ENCODE assay signal across 11 mouse cellular contexts in the genomic region with DNA sequence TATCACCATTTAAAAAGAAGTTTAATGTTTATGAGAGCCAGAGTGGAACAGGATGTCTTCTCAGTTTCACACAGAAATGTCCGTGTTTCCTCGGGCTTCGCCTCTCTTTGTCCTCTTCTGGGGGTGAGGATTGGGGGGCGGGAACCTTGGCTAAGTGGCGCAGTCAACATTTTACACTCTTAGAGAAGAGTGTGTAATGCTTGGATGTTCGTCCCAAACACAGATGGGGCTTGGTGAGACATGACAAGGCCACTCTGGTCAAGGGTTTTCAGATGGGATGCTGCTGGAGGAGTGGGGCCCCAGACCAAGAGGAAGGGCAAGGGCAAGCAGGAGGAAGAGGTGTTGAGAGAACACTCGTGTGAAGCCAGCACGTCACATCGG.
DNase-seq lines count a peak whose midpoint lies in the region; ATAC-seq and TF ChIP-seq lines count a peak whose summit lies in the region.
"Had no signal": no experiment of that assay in that cellular context is flagged by ENCODE, and none has a peak within 500 bp of the region (broad histone marks: within the 10 kb centered on the region; RNA-seq: fewer than 3 reads in every experiment).

No protein-coding gene starts in this region.

- no peak overlapping the region for H3K4me3 ChIP-seq in heart, embryonic 12.5 days
- no peak overlapping the region for H3K4me3 ChIP-seq in intestine, embryonic 14.5 days (ENCODE audit: low read depth, low read length)
- no peak overlapping the region for H3K4me3 ChIP-seq in intestine, embryonic 15.5 days (replicated peaks)
- no peak overlapping the region for H3K4me3 ChIP-seq in embryonic fibroblast, embryonic 13.5 days (ENCODE audit: insufficient read depth, low read length)
- H3K4me3 ChIP-seq in lung, postnatal 0 days (ENCODE audit: low read depth, low read length): no peak overlapping the region
- H3K4me3 ChIP-seq: embryonic facial prominence, embryonic 15.5 days; limb, embryonic 12.5 days had no signal

- no peaks in the 10 kb centered on the region for H3K27me3 ChIP-seq in heart, embryonic 12.5 days (replicated peaks)
- no peaks in the 10 kb centered on the region for H3K27me3 ChIP-seq in intestine, embryonic 14.5 days (replicated peaks; ENCODE audit: control insufficient read depth, insufficient read depth, low read length)
- H3K27me3 ChIP-seq in intestine, embryonic 15.5 days (replicated peaks): no peaks in the 10 kb centered on the region
- no peaks in the 10 kb centered on the region for H3K27me3 ChIP-seq in lung, postnatal 0 days (replicated peaks; ENCODE audit: insufficient read depth, low read length)
- H3K27me3 ChIP-seq: embryonic facial prominence, embryonic 15.5 days; limb, embryonic 12.5 days had no signal

- H3K9ac ChIP-seq in heart, embryonic 12.5 days: no peak overlapping the region
- no peak overlapping the region for H3K9ac ChIP-seq in intestine, embryonic 14.5 days (ENCODE audit: low read length)
- H3K9ac ChIP-seq in intestine, embryonic 15.5 days: no peak overlapping the region
- no peak overlapping the region for H3K9ac ChIP-seq in lung, postnatal 0 days (replicated peaks; ENCODE audit: low read depth)
- H3K9ac ChIP-seq: embryonic facial prominence, embryonic 15.5 days; limb, embryonic 12.5 days had no signal

- no peaks in the 10 kb centered on the region for H3K36me3 ChIP-seq in heart, embryonic 12.5 days
- no peaks in the 10 kb centered on the region for H3K36me3 ChIP-seq in intestine, embryonic 14.5 days (ENCODE audit: control insufficient read depth, insufficient read depth, low read length)
- no peaks in the 10 kb centered on the region for H3K36me3 ChIP-seq in intestine, embryonic 15.5 days
- no peaks in the 10 kb centered on the region for H3K36me3 ChIP-seq in lung, postnatal 0 days (ENCODE audit: insufficient read depth, low read length)
- H3K36me3 ChIP-seq: embryonic facial prominence, embryonic 15.5 days; G1E; limb, embryonic 12.5 days had no signal

- H3K4me2 ChIP-seq in heart, embryonic 12.5 days: no peak overlapping the region
- no peak overlapping the region for H3K4me2 ChIP-seq in intestine, embryonic 14.5 days (ENCODE audit: low read length)
- H3K4me2 ChIP-seq in intestine, embryonic 15.5 days (replicated peaks): no peak overlapping the region
- peak overlapping the region; percentile 29; the same call in 1 of the 2 replicates for H3K4me2 ChIP-seq in lung, postnatal 0 days (replicated peaks; ENCODE audit: low read depth, low read length)
- H3K4me2 ChIP-seq: limb, embryonic 12.5 days had no signal

- no peak for DNase-seq in heart, postnatal 14 days
- DNase-seq in intestine, embryonic 14.5 days (ENCODE audit: low spot score): no peak
- DNase-seq in lung, postnatal 0 days (ENCODE audit: low spot score): peak; percentile 54
- DNase-seq in layer of hippocampus, adult 11-12 months (ENCODE audit: low spot score): no peak

- no peak for TF ChIP-seq CTCF in embryonic fibroblast, embryonic 13.5 days (IDR thresholded peaks at IDR 0.05; ENCODE audit: borderline replicate concordance, insufficient read depth, low read length)
- TF ChIP-seq CTCF in lung, postnatal 0 days (IDR thresholded peaks at IDR 0.05): no peak

- peaks cover 25% of the 10 kb centered on the region for H3K4me1 ChIP-seq in heart, embryonic 12.5 days (replicated peaks)
- H3K4me1 ChIP-seq in intestine, embryonic 14.5 days (replicated peaks; ENCODE audit: control insufficient read depth, insufficient read depth, low read length): no peaks in the 10 kb centered on the region
- no peaks in the 10 kb centered on the region for H3K4me1 ChIP-seq in intestine, embryonic 15.5 days (replicated peaks)
- peaks cover 6% of the 10 kb centered on the region for H3K4me1 ChIP-seq in embryonic fibroblast, embryonic 13.5 days (ENCODE audit: control insufficient read depth, insufficient read depth, low read length)
- H3K4me1 ChIP-seq in lung, postnatal 0 days (ENCODE audit: insufficient read depth, low read depth, low read length): 0 out of 2 replicates have a peak, but pooled peaks cover under 1% of the 10 kb centered on the region

- H3K9me3 ChIP-seq in heart, embryonic 12.5 days (replicated peaks): no peaks in the 10 kb centered on the region
- no peaks in the 10 kb centered on the region for H3K9me3 ChIP-seq in intestine, embryonic 14.5 days (ENCODE audit: control insufficient read depth, low read length)
- H3K9me3 ChIP-seq in intestine, embryonic 15.5 days: no peaks in the 10 kb centered on the region
- no peaks in the 10 kb centered on the region for H3K9me3 ChIP-seq in lung, postnatal 0 days (ENCODE audit: low read length)
- H3K9me3 ChIP-seq: embryonic facial prominence, embryonic 15.5 days; G1E; limb, embryonic 12.5 days had no signal

- no peak for ATAC-seq in heart, embryonic 12.5 days (ENCODE audit: insufficient number of reproducible peaks, low FRiP score)
- ATAC-seq in intestine, embryonic 14.5 days (replicated peaks; ENCODE audit: low FRiP score, low TSS enrichment, low read depth): no peak
- ATAC-seq in intestine, embryonic 15.5 days: no peak
- peak; percentile 84 for ATAC-seq in lung, postnatal 0 days

- TF ChIP-seq EP300 in lung, postnatal 0 days (IDR thresholded peaks at IDR 0.05): no peak

- 73% methylated on average over 9 of the region's 9 CpGs for WGBS in heart, embryonic 12.5 days
- WGBS in intestine, embryonic 14.5 days: 74% methylated on average over 9 of the region's 9 CpGs
- WGBS in intestine, embryonic 15.5 days: 66% methylated on average over 9 of the region's 9 CpGs
- WGBS in lung, postnatal 0 days: 34% methylated on average over 9 of the region's 9 CpGs

- TF ChIP-seq POLR2A in embryonic fibroblast, embryonic 13.5 days (IDR thresholded peaks at IDR 0.05; ENCODE audit: low read depth, low read length): no peak

- peak overlapping the region; percentile 57; the same call in 1 of the 2 replicates for H3K27ac ChIP-seq in heart, embryonic 12.5 days (ENCODE audit: poor library complexity, severe bottlenecking)
- peak overlapping the region; percentile 25; the same call in 1 of the 2 replicates for H3K27ac ChIP-seq in intestine, embryonic 14.5 days (ENCODE audit: low read depth)
- H3K27ac ChIP-seq in intestine, embryonic 15.5 days: no peak overlapping the region
- H3K27ac ChIP-seq in embryonic fibroblast, embryonic 13.5 days (ENCODE audit: insufficient read depth, low read length): peak overlapping the region; percentile 77
- 0 out of 2 replicates have a peak overlapping the region, but pooled peaks have one; percentile 43 for H3K27ac ChIP-seq in lung, postnatal 0 days (ENCODE audit: low read length)
- H3K27ac ChIP-seq: embryonic facial prominence, embryonic 15.5 days; layer of hippocampus, adult 2 months had no signal

- intact Hi-C loops in heart, postnatal 14 days (cut with DNase I): no loop called here
